Mouse (Mus musculus): Measurements from ENCODE around the gene Car8. TPM values are rescaled to one million over a fixed set of nuclear protein-coding genes. Genes with fewer than 3 reads are reported as not detected.
A peak's percentile ranks its signal among the peaks of the same experiment; 100 is the strongest.
"Not testable (repeated sequence)": the region's sequence is repeated elsewhere in the genome, so short reads cannot be mapped to it uniquely, and the experiment has no call there.

The Car8 gene
- total RNA-seq, 2 experiments from 2014 or later, result 2.8 to 3.8 TPM

DNA sequence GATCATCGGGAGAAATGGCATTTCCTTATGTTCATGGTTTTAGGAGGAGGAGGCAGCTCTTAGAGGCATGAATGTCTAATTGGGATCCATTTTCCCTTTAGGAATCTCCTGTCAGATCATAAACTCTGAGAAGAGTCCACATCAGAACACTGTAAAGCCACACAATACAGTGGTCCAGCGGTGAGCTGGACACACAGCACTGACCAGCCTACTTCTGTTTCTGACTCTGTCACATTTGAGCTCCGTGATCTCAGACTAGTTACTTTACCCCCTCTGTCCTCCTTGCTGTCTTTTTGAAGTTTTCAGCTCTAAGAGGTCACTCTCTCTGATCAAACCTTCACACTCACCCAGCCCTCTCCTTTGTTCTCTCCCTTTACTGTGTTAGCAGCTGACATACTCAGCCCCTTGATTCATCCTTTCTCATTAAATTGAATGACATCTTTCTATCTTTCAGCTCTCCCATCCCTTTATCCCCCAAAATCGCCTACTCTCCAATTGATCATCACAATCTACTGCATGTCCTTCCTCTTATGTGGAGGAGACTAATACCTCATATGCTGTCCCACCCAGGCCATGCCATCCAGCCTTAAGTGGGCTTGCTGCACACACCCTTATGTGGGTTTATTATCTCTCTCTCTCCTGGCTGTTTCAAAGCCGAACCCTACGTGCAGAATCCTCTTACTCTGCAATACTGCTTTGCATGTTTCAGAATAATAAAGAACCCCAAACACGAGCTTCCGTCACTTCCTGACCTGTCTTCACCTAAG lies 51.7 kb downstream of the Car8 start:
- Histone ChIP-seq H3K4me3 (no peak overlapping the region), H3K27ac (no peak overlapping the region)
- DNase-seq (ENCODE audit: low spot score in 2 of 2), result no peak
- TF ChIP-seq CTCF (conservative IDR thresholded peaks at IDR 0.05), result no peak

DNA sequence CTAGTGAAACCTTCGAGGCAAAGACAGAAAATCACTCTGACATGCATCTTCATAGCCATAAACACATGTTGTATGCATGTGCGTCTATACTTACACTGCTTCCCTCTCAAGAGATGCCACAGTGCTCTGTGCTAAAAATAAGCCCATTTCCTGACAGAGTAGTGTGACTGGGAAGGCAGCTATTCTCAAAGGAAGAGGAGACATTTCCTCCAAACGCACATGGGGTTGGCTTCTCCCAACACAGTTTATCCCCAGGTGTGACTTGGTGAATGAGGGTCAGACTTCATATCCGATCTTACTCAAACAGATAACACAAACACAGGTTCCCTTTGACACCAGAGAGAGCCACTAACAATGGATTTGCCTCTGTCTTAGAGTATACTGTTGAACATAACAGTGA lies 58.3 kb downstream of the Car8 start:
- no peak for TF ChIP-seq CTCF (conservative IDR thresholded peaks at IDR 0.05)
- DNase-seq (ENCODE audit: low spot score in 2 of 2), result no peak
- H3K4me3 ChIP-seq, result no peak overlapping the region
- no peak overlapping the region for H3K27ac ChIP-seq

- no peak for TF ChIP-seq CTCF (conservative IDR thresholded peaks at IDR 0.05)
- no peak overlapping the region for H3K27ac ChIP-seq
- no peak for DNase-seq (ENCODE audit: low spot score in 2 of 2)
- H3K4me3 ChIP-seq, result no peak overlapping the region
Measured at GRCm38 (mm10) chr4:8154589-8155198, 84.1 kb downstream of the Car8 start.

- H3K27ac ChIP-seq; H3K4me3 ChIP-seq; DNase-seq (ENCODE audit: low spot score in 2 of 2): not testable (repeated sequence)
Measured at GRCm38 (mm10) chr4:8153926-8154325, 84.9 kb downstream of the Car8 start.

- TF ChIP-seq CTCF (conservative IDR thresholded peaks at IDR 0.05), result no peak
- DNase-seq (ENCODE audit: low spot score in 2 of 2), result no peak
- H3K27ac ChIP-seq, result no peak overlapping the region
- no peak overlapping the region for H3K4me3 ChIP-seq
Measured at GRCm38 (mm10) chr4:8137403-8137802, 101.4 kb downstream of the Car8 start.

DNA sequence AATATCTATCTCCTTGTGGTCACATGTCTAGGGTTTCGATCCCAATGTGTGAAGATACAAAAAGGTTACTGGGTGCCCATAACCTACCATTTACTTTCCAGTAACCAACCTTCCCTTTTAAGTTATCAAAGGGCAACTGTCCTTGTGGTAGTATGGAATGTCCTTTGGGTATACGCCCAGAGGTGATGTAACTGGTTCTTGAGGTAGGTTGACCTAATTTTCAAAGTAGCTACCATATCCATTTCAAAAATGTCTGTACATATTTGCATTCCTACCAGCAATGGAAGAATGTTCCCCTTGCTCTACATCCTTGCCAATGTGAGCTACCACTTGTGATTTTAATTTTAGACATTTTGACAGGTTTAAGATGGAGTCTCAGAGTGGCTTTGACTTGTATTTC lies 106.8 kb downstream of the Car8 start:
- H3K4me3 ChIP-seq, result no peak overlapping the region
- TF ChIP-seq CTCF (conservative IDR thresholded peaks at IDR 0.05), result no peak
- no peak for DNase-seq (ENCODE audit: low spot score in 2 of 2)
- no peak overlapping the region for H3K27ac ChIP-seq

DNA sequence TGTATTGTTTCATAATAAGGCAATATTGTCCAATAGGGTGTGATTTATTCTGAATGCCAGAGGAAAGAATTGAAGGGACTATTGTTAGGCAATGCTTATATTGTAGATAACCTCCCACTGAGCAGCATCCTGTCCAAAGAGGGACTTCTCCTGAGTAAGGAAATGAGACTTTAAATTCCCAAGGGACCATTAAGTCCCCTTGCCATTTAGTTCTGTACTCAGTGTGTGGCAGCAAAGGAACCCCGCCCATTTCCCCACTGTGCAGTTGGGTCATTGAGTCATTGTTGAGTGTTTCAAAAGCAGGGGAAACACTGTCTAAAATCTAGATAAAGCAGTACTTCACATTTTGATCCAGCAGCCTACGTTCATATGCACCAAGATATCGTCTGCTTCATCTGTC lies 125.3 kb downstream of the Car8 start:
- DNase-seq (ENCODE audit: low spot score in 2 of 2), result no peak
- TF ChIP-seq CTCF (conservative IDR thresholded peaks at IDR 0.05), result no peak
- Histone ChIP-seq H3K27ac (no peak overlapping the region), H3K4me3 (no peak overlapping the region)

DNA sequence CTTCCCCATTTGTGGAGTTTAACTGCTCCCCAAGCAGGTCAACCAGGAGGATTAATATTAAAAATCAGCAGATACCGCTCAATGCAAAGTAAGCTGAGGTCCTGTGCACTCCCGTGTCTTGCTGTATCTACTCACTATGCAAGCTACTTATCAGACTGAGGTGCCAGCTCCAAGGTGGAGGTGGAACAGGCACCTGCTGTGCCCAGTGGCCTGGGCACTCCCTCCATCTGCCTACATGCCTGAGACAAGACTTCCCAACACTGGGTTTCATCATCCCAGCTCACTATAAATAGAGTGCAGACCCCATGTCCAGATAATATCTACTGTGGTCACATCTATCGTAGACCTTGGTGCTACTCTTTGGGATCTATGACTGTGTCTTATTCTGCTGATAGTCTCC lies 127.0 kb downstream of the Car8 start:
- Histone ChIP-seq H3K27ac (no peak overlapping the region), H3K4me3 (no peak overlapping the region)
- no peak for TF ChIP-seq CTCF (conservative IDR thresholded peaks at IDR 0.05)
- DNase-seq (ENCODE audit: low spot score in 2 of 2), result no peak

DNA sequence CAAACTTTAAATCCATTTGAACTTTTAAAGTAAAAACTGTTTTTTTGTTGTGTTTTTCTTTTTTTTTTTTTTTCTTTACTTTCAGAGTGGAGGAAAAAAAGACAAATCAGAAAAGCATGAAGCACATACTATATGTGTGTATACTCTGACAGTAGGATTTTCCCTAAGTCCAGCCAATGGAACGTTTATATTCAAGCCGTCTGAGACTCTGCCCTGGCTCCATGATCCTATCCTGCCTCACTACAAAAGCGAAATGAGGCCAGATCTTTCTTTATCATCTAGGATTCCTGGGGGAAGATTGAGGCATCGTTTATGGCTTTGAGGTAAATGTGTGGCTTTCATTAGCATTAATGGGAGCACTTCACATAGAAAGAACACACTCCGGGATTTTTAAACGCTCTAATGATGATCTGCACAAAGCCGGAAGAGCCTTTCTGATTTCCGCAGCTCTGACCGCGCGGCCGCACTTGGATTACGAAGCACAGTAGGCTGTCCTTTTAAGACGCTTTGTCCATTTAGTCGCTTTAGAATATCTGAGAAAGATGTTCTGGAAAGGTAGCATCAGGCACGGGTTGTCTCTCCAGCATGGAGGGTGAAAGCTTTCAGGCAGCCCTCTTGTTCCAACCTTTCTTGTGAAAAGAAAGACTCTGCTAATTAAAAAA lies 128.8 kb downstream of the Car8 start:
- no peak for TF ChIP-seq CTCF (conservative IDR thresholded peaks at IDR 0.05)
- no peak for DNase-seq (ENCODE audit: low spot score in 2 of 2)
- Histone ChIP-seq H3K27ac (no peak overlapping the region), H3K4me3 (peak overlapping the region; percentile 12; the same call in 1 of the 2 replicates)

DNA sequence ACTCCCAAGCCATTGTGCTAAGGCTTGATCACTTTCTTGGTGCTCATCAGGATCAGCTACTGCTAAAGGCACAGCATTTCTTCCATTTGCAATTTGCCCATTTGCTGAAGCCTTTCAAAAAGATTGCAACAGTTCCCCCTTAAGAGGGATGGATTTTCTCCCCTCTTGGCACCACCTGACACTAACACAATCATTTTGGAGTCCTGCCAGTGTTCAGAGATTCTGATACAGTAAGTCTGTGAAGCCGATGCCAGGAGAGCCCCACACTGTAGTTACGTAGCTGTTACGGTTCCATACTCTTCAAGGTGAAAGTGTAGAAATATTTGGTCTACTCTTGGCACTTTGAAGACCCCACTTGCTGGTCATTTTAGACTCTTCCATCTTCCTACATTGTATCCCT lies 137.4 kb downstream of the Car8 start:
- Histone ChIP-seq H3K27ac (no peak overlapping the region), H3K4me3 (no peak overlapping the region)
- no peak for DNase-seq (ENCODE audit: low spot score in 2 of 2)
- no peak for TF ChIP-seq CTCF (conservative IDR thresholded peaks at IDR 0.05)

- Histone ChIP-seq H3K4me3 (no peak overlapping the region), H3K27ac (no peak overlapping the region)
- DNase-seq (ENCODE audit: low spot score in 2 of 2), result no peak
- no peak for TF ChIP-seq CTCF (conservative IDR thresholded peaks at IDR 0.05)
Measured at GRCm38 (mm10) chr4:8098084-8098483, 140.8 kb downstream of the Car8 start.

- DNase-seq (ENCODE audit: low spot score in 2 of 2), result no peak
- TF ChIP-seq CTCF (conservative IDR thresholded peaks at IDR 0.05), result no peak
- Histone ChIP-seq H3K4me3 (no peak overlapping the region), H3K27ac (no peak overlapping the region)
Measured at GRCm38 (mm10) chr4:8097683-8098082, 141.2 kb downstream of the Car8 start.

DNA sequence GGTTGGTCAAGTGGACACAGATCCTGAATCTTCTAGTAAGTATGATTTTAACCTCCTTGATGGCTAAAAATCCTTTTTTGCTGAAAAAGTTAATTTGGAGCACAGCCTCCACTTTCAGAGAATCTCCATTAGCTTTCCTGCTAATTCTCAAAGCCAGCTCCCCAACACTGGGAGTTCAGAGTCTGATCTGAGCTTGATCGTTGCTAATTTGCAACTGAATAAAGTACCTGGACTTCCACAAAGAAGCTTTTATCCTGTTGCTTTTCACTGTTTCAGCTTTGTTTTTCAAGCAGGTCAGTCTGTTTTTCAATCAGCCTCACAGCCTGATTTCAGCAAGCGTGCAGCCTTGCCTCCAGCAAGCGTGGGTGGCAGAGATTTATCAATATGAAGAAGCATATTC lies 145.3 kb downstream of the Car8 start:
- H3K27ac ChIP-seq; DNase-seq (ENCODE audit: low spot score in 2 of 2); H3K4me3 ChIP-seq: not testable (repeated sequence)

Small RNAs within 50 kb of the gene (microRNA-seq; reads per million reads assigned to microRNA genes)
- gene Gm25355, result 0 reads per million in 2 experiments

All from layer of hippocampus, adult 2 months (tissue).